Mouse (Mus musculus) liver, embryonic 12.5 days (tissue): ENCODE results near the gene Lrrn1. TPM values are rescaled to one million over a fixed set of nuclear protein-coding genes. Genes with fewer than 3 reads are reported as not detected.

ENCODE experiments used
- ATAC-seq: fragments of 200-750 bp; cut with Nextera tagmentation; 2 replicates; pipeline ENCODE4 v1.8.0; 2017; ENCODE audit warnings: moderate number of reproducible peaks, mild to moderate bottlenecking, moderate library complexity
- H3K27ac ChIP-seq: fragments of 300-500 bp; sonication (generic); 2 replicates; pipeline ENCODE4 v1.5.1; 2016; ENCODE audit warnings: mild to moderate bottlenecking
- H3K27me3 ChIP-seq: fragments of 300-500 bp; sonication (generic); replicated peaks from 2 replicates; pipeline ENCODE4 v1.6.1; 2016; ENCODE audit warnings: mild to moderate bottlenecking, moderate library complexity
- H3K36me3 ChIP-seq: fragments of 300-500 bp; sonication (generic); 2 replicates; pipeline ENCODE4 v1.6.1; 2016; ENCODE audit warnings: mild to moderate bottlenecking, moderate library complexity
- H3K4me1 ChIP-seq: fragments of 300-500 bp; sonication (generic); 2 replicates; pipeline ENCODE4 v1.6.1; 2016
- H3K4me2 ChIP-seq: fragments of 300-500 bp; sonication (generic); 2 replicates; pipeline ENCODE4 v1.6.1; 2016; ENCODE audit warnings: mild to moderate bottlenecking, moderate library complexity
- H3K4me3 ChIP-seq: fragments of 300-500 bp; sonication (generic); 2 replicates; pipeline ENCODE4 v1.5.1; 2016; ENCODE audit warnings: mild to moderate bottlenecking, moderate library complexity
- H3K9ac ChIP-seq: fragments of 300-500 bp; sonication (generic); 2 replicates; pipeline ENCODE4 v1.6.1; 2016; ENCODE audit warnings: mild to moderate bottlenecking, moderate library complexity
- H3K9me3 ChIP-seq: fragments of 300-500 bp; sonication (generic); replicated peaks from 2 replicates; pipeline ENCODE4 v1.6.1; 2016; ENCODE audit warnings: mild to moderate bottlenecking, moderate library complexity
- WGBS: fragments of 180-500 bp; shearing (Covaris S2); methylation state at CpG from one replicate; pipeline ENCODE4 v1.1.7; 2016; ENCODE audit not compliant: insufficient replicate concordance; 5-methylcytosine and 5-hydroxymethylcytosine counted together
- polyA plus RNA-seq: library from polyadenylated mRNA; unstranded; fragments of >200 nt; fragmentation: Nextera tagmentation; extraction: Ambion mirVana; gene quantifications from 2 replicates; pipeline ENCODE4 v1.2.1, GENCODE M21; 2016

Gene Lrrn1
- polyA plus RNA-seq, 1 experiment from 2014 or later = 0.67 TPM

- WGBS = 58% methylated on average over 4 of the region's 4 CpGs
- H3K9ac ChIP-seq = no peak overlapping the region
- H3K4me1 ChIP-seq = no peaks in the 10 kb centered on the region
- no peak overlapping the region for H3K4me3 ChIP-seq
- no peak overlapping the region for H3K27ac ChIP-seq
- H3K27me3 ChIP-seq = no peaks in the 10 kb centered on the region
- no peak for ATAC-seq
- no peaks in the 10 kb centered on the region for H3K9me3 ChIP-seq
- no peaks in the 10 kb centered on the region for H3K36me3 ChIP-seq
- no peak overlapping the region for H3K4me2 ChIP-seq
Observed at GRCm38 (mm10) chr6:107541918-107542317, 12.3 kb downstream of the Lrrn1 start.

DNA sequence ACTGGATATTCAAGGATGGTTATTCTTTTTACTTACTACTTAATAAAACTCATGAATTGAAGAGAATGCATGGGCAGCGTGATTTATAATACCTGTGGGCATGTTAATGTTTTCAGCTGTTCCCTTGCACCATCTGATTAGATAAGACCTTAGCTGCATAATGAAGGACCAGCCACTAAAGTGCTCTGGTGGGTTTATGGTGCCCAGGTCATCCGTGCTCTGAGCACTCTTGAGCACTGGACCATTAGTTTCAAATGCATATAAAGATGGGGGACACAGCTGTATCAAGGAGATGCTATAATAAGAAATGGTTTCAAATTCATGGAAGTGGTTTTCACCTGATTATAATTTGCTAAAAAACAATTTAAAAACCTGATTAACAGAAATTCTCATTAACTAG is 16.7 kb downstream of the Lrrn1 start:
- Histone ChIP-seq H3K27me3 (no peaks in the 10 kb centered on the region), H3K36me3 (no peaks in the 10 kb centered on the region), H3K4me2 (no peak overlapping the region), H3K4me3 (no peak overlapping the region), H3K9me3 (no peaks in the 10 kb centered on the region), H3K27ac (no peak overlapping the region), H3K9ac (no peak overlapping the region), H3K4me1 (no peaks in the 10 kb centered on the region)
- 55% methylated on average over 2 of the region's 2 CpGs for WGBS
- ATAC-seq = no peak

DNA sequence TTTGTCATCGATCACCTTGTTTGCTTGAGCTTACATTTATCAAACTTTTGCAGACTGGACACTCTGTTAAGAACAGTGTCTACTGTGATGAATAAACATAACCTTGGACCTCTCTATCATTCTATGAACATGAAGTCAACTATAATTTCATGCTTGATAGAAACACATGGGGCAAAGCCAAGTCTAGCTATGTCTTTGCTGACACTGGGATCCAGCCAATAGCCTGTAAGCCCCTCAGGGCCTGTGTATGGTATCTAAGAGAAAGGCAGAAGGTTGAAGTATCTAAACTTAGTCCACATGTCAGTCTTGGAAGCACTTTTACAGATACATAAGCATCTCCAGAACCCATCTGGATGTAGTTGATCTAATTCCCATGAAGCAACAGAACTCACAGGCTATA is 22.9 kb downstream of the Lrrn1 start:
- H3K36me3 ChIP-seq = no peaks in the 10 kb centered on the region
- no peaks in the 10 kb centered on the region for H3K27me3 ChIP-seq
- no peak overlapping the region for H3K9ac ChIP-seq
- no peak overlapping the region for H3K4me2 ChIP-seq
- H3K4me1 ChIP-seq = no peaks in the 10 kb centered on the region
- no peak overlapping the region for H3K4me3 ChIP-seq
- no peaks in the 10 kb centered on the region for H3K9me3 ChIP-seq
- no peak overlapping the region for H3K27ac ChIP-seq
- WGBS = 57% methylated on average over 1 of the region's 1 CpGs
- no peak for ATAC-seq

DNA sequence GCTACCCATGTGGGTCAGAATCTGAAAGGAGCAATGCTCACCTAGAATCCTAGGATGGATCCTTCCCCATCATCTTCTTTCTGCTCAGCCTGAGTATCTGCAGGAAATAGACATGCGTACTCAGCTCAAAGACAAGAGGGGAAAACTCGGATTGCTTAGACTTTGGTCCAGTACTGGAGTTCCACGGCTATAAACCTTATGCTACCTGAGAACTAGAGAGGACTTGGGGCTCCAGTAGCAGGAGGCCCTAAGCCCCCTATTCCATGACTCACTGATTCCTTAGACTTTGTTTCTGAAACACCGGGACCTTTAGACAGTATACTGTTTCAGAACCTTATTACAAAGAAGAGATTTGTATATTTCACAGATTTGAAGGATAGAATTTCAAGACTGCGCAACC is 25.8 kb downstream of the Lrrn1 start:
- H3K27me3 ChIP-seq = no peaks in the 10 kb centered on the region
- WGBS = 69% methylated on average over 5 of the region's 5 CpGs

GRCm38 (mm10) chr6:107556996-107557395 is 27.4 kb downstream of the Lrrn1 start:
- H3K4me1 ChIP-seq = no peaks in the 10 kb centered on the region
- no peak overlapping the region for H3K4me2 ChIP-seq
- H3K27me3 ChIP-seq = no peaks in the 10 kb centered on the region
- no peaks in the 10 kb centered on the region for H3K9me3 ChIP-seq
- 46% methylated on average over 3 of the region's 3 CpGs for WGBS
- H3K36me3 ChIP-seq = no peaks in the 10 kb centered on the region
- H3K27ac ChIP-seq = no peak overlapping the region
- no peak overlapping the region for H3K4me3 ChIP-seq
- ATAC-seq = no peak
- H3K9ac ChIP-seq = no peak overlapping the region

More for the DNA sequence above, 25.8 kb downstream of the Lrrn1 start:
- no peaks in the 10 kb centered on the region for H3K36me3 ChIP-seq
- no peak overlapping the region for H3K4me2 ChIP-seq
- H3K9ac ChIP-seq = no peak overlapping the region
- H3K9me3 ChIP-seq = no peaks in the 10 kb centered on the region
- no peaks in the 10 kb centered on the region for H3K4me1 ChIP-seq
- H3K4me3 ChIP-seq = no peak overlapping the region
- H3K27ac ChIP-seq = no peak overlapping the region
- ATAC-seq = no peak

GRCm38 (mm10) chr6:107557806-107558205 is 28.2 kb downstream of the Lrrn1 start:
- ATAC-seq = no peak
- Histone ChIP-seq H3K4me1 (no peaks in the 10 kb centered on the region), H3K9ac (no peak overlapping the region), H3K27me3 (no peaks in the 10 kb centered on the region), H3K4me3 (no peak overlapping the region), H3K9me3 (no peaks in the 10 kb centered on the region), H3K4me2 (no peak overlapping the region), H3K27ac (no peak overlapping the region), H3K36me3 (no peaks in the 10 kb centered on the region)
- WGBS = 75% methylated on average over 3 of the region's 3 CpGs

DNA sequence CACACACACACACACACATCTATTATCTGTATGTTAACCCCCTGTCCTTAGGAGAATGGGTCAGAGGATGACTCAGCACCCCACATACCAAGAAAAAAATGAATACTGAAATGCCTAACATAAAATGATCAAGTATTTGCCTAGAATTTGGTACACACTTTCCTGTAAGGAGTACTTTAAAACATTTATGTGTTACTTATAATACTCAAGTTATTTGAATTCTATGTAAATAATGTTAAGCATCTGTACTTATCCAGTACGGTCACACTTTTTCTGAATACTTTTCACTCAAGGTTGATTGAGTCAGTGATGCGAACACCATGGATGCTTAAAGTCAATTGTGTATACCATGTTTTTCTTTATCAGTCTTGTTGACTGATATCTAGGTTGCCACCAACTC is 32.7 kb downstream of the Lrrn1 start:
- WGBS = 64% methylated on average over 2 of the region's 2 CpGs
- Histone ChIP-seq H3K4me2 (no peak overlapping the region), H3K36me3 (no peaks in the 10 kb centered on the region), H3K27ac (no peak overlapping the region), H3K27me3 (no peaks in the 10 kb centered on the region), H3K9me3 (no peaks in the 10 kb centered on the region), H3K9ac (no peak overlapping the region), H3K4me1 (no peaks in the 10 kb centered on the region), H3K4me3 (no peak overlapping the region)
- ATAC-seq = no peak

GRCm38 (mm10) chr6:107566944-107567634 is 37.5 kb downstream of the Lrrn1 start:
- ATAC-seq = no peak
- Histone ChIP-seq H3K27me3 (no peaks in the 10 kb centered on the region), H3K9ac (no peak overlapping the region), H3K9me3 (0 out of 2 replicates have a peak, but pooled peaks cover 2% of the 10 kb centered on the region), H3K4me3 (no peak overlapping the region), H3K36me3 (no peaks in the 10 kb centered on the region), H3K4me2 (no peak overlapping the region), H3K4me1 (no peaks in the 10 kb centered on the region), H3K27ac (no peak overlapping the region)
- 62% methylated on average over 12 of the region's 12 CpGs for WGBS

- 72% methylated on average over 3 of the region's 3 CpGs for WGBS
- no peak overlapping the region for H3K27ac ChIP-seq
- no peak overlapping the region for H3K4me3 ChIP-seq
- no peaks in the 10 kb centered on the region for H3K9me3 ChIP-seq
- H3K4me1 ChIP-seq = no peaks in the 10 kb centered on the region
- ATAC-seq = no peak
- no peak overlapping the region for H3K9ac ChIP-seq
- no peaks in the 10 kb centered on the region for H3K36me3 ChIP-seq
- H3K4me2 ChIP-seq = no peak overlapping the region
- no peaks in the 10 kb centered on the region for H3K27me3 ChIP-seq
Observed at GRCm38 (mm10) chr6:107574561-107574960, 45.0 kb downstream of the Lrrn1 start.

DNA sequence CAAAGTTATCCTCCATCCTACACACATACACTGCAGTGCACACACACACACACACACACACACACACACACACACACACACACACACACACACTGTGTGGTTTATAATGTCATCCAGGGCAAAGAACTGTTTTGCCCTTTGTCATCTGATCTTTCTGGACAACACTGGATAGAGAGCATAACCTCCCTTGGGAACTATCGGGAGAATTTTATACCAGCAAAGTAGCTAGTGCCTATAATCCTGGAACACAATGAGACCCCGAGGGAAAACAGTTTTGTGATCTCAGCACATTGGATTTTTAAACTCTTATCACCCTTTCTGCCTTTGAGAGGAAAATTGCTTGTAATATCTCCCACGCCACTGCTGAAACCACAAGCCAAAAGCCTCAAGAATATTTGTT is 45.8 kb downstream of the Lrrn1 start:
- 59% methylated on average over 3 of the region's 3 CpGs for WGBS
- no peak for ATAC-seq
- Histone ChIP-seq H3K9ac (no peak overlapping the region), H3K27ac (no peak overlapping the region), H3K4me1 (no peaks in the 10 kb centered on the region), H3K9me3 (no peaks in the 10 kb centered on the region), H3K4me3 (no peak overlapping the region), H3K4me2 (no peak overlapping the region), H3K36me3 (no peaks in the 10 kb centered on the region), H3K27me3 (no peaks in the 10 kb centered on the region)

DNA sequence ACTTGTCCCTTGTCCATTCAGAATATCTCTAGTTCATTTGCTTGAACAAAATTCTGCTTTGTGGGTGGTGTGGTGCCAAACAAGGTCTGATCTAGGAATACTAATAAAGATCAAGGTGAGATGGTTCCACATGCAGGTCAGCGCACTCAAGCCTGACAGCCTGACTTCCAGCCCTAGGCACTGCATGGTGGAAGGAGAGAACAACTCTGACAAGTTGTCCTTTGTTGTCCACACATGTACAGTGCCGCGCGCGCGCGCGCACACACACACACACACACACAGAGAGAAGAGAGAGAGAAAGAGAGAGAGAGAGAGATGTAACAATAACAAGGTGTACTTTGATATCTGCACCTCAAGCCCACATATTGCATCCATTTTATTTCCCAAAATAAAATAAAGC is 47.7 kb downstream of the Lrrn1 start:
- H3K36me3 ChIP-seq = no peaks in the 10 kb centered on the region
- WGBS = 96% methylated on average over 8 of the region's 8 CpGs
- no peak for ATAC-seq
- H3K27me3 ChIP-seq = no peaks in the 10 kb centered on the region
- no peaks in the 10 kb centered on the region for H3K4me1 ChIP-seq
- H3K4me2 ChIP-seq = no peak overlapping the region
- no peaks in the 10 kb centered on the region for H3K9me3 ChIP-seq
- H3K9ac ChIP-seq = no peak overlapping the region
- no peak overlapping the region for H3K27ac ChIP-seq
- H3K4me3 ChIP-seq = no peak overlapping the region

GRCm38 (mm10) chr6:107583759-107584383 is 54.3 kb downstream of the Lrrn1 start:
- Histone ChIP-seq H3K4me3 (no peak overlapping the region), H3K9me3 (no peaks in the 10 kb centered on the region), H3K9ac (no peak overlapping the region), H3K27me3 (no peaks in the 10 kb centered on the region), H3K4me2 (no peak overlapping the region), H3K36me3 (no peaks in the 10 kb centered on the region), H3K27ac (no peak overlapping the region), H3K4me1 (no peaks in the 10 kb centered on the region)
- ATAC-seq = no peak
- WGBS = 60% methylated on average over 1 of the region's 1 CpGs

DNA sequence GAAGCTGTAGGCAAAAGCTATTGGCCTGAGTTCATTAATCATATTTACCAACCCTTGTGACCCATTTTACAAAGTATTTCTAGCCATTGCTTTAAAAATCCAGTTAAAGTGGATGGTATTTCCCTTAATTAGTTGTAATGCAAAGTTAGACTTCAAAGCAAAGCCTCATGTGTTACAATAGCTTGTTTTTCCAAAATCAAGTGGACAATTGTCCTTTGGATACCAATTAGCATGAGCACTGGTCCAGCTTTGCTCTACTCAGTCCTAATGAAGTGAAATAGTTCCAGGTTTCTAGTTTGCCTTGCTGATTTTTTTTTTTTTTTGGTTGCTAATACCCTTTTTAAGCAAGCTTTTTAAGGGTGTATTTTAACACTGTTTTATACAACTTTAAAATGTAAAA is 75.6 kb downstream of the Lrrn1 start:
- Histone ChIP-seq H3K4me1 (no peaks in the 10 kb centered on the region), H3K27ac (no peak overlapping the region), H3K9ac (no peak overlapping the region), H3K4me2 (no peak overlapping the region), H3K9me3 (no peaks in the 10 kb centered on the region), H3K36me3 (no peaks in the 10 kb centered on the region), H3K27me3 (no peaks in the 10 kb centered on the region), H3K4me3 (no peak overlapping the region)
- ATAC-seq = no peak
